Mouse (Mus musculus) olfactory bulb, adult 2 months (tissue): ENCODE data around the gene Cdk5.
A peak's percentile ranks its signal among the peaks of the same experiment; 100 is the strongest.

Experiments
- CTCF ChIP-seq: fragments of 200-500 bp; IDR thresholded peaks from 2 replicates; pipeline ENCODE4 v1.5.1; 2012; ENCODE audit warnings: low read depth, mild to moderate bottlenecking, low read length, moderate library complexity; ENCODE audit not compliant: insufficient read depth
- POLR2A ChIP-seq: fragments of 200-500 bp; IDR thresholded peaks from 2 replicates; pipeline ENCODE4 v1.6.1; 2012; ENCODE audit warnings: mild to moderate bottlenecking, low read depth, low read length, moderate library complexity; ENCODE audit not compliant: insufficient read depth

- TF ChIP-seq CTCF: peak; percentile 77
- no peak for TF ChIP-seq POLR2A
These were observed 47.3 kb upstream of the Cdk5 start for GRCm38 (mm10) chr5:24470600-24470999.
